Mouse (Mus musculus) stomach, postnatal 0 days (tissue): ENCODE measurements around the gene Uox.

ENCODE experiments used
- CTCF ChIP-seq: IDR thresholded peaks from 2 replicates; pipeline ENCODE4 v1.5.1; 2016; ENCODE audit warnings: antibody characterized with exemption, low read depth, mild to moderate bottlenecking, moderate library complexity
- EP300 ChIP-seq: optimal IDR thresholded peaks from 2 replicates; pipeline ENCODE3; 2016; ENCODE audit warnings: antibody characterized with exemption

DNA sequence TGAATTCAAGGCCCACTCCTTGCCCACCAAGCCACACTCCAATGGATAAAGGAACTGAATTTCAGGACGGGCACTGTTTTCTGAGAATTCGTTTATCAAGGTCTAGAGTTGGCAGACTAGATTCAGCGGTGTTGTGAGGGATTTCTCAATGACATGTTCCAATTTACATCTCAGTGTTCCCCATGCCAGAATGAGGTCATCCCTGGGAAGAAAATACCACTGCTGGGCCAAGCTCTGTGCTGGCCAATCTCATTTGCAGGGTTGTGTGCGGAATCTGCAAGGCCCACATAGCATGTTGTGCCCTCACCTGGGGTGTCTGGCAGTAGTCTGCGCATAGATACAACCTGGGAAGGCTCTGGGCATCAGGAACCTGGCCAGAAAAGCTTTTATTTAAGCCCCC is 89.1 kb downstream of the Uox start:
- TF ChIP-seq CTCF, result no peak
- TF ChIP-seq EP300, result no peak
